ENCODE assay signal across 20 mouse cellular contexts in the genomic region with DNA sequence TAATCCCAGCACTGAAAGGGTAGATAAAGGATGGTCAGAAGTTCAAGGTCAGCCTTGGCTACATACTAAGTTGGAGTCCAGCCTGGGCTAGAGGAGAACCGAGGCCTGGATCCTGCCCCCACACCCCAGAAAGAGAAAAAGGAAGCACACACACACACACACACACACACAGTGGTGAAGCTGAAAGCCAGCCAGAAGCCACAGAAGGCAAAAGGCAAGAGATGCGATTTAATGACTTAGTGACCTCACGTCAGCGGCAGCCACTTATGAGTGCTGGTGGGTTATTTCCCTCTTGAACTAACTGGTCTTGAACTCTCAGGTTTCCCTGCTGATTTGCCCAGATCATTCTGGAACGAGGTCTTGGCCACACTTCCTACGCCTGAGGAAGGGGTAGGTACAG. TPM values are rescaled to one million over a fixed set of nuclear protein-coding genes. Genes with fewer than 3 reads are reported as not detected.
DNase-seq lines count a peak whose midpoint lies in the region; ATAC-seq and TF ChIP-seq lines count a peak whose summit lies in the region.
"Had no signal": no experiment of that assay in that cellular context is flagged by ENCODE, and none has a peak within 500 bp of the region (broad histone marks: within the 10 kb centered on the region; RNA-seq: fewer than 3 reads in every experiment).

No protein-coding gene starts in this region.

- no peaks in the 10 kb centered on the region for H3K4me1 ChIP-seq in lung, embryonic 14.5 days (ENCODE audit: insufficient read depth)

- H3K4me3 ChIP-seq in lung, embryonic 14.5 days (ENCODE audit: low read depth, low read length) = no peak overlapping the region
- H3K4me3 ChIP-seq: embryonic facial prominence, embryonic 12.5 days; forebrain, embryonic 13.5 days; heart, embryonic 10.5 days; hindbrain, embryonic 13.5 days had no signal

- no peak overlapping the region for H3K27ac ChIP-seq in lung, embryonic 14.5 days (ENCODE audit: low read depth)
- H3K27ac ChIP-seq: embryonic facial prominence, embryonic 12.5 days; forebrain, embryonic 13.5 days; heart, embryonic 10.5 days; hindbrain, embryonic 13.5 days; hindbrain, postnatal 0 days had no signal

- H3K27me3 ChIP-seq in lung, embryonic 14.5 days (ENCODE audit: insufficient read depth, low read length) = no peaks in the 10 kb centered on the region
- H3K27me3 ChIP-seq: hindbrain, embryonic 13.5 days had no signal

- no peak for TF ChIP-seq CTCF in lung, embryonic 14.5 days (IDR thresholded peaks at IDR 0.05; ENCODE audit: low read depth)

- ATAC-seq in lung, embryonic 14.5 days (ENCODE audit: insufficient read depth) = no peak
- ATAC-seq in common myeloid progenitor, adult 5-6 weeks (replicated peaks; ENCODE audit: low read depth, poor library complexity, severe bottlenecking) = peak; percentile 57
- peak; percentile 40; the same call in 1 of the 2 replicates for ATAC-seq in megakaryocyte progenitor cell, adult 5-6 weeks (replicated peaks; ENCODE audit: poor library complexity)
- ATAC-seq: forebrain, embryonic 13.5 days; forebrain, postnatal 0 days; hindbrain, postnatal 0 days had no signal

- no peak overlapping the region for H3K4me2 ChIP-seq in lung, embryonic 14.5 days
- H3K4me2 ChIP-seq: embryonic facial prominence, embryonic 12.5 days; forebrain, embryonic 13.5 days; hindbrain, embryonic 13.5 days had no signal

- peak; percentile 16 for DNase-seq in lung, embryonic 14.5 days
- no peak for DNase-seq in lung, postnatal 10 days
- DNase-seq in 416B (ENCODE audit: low read depth) = peak; percentile 77
- DNase-seq in urinary bladder, postnatal 4 days (ENCODE audit: low spot score in 2 of 2) = no peak
- no peak for DNase-seq in layer of hippocampus, postnatal 14 days (ENCODE audit: low spot score in 2 of 2)
- DNase-seq: adrenal gland, adult 8-10 months; adrenal gland, postnatal 36 days; cerebellum, adult 2 months; cerebellum, postnatal 10 days; forebrain, postnatal 0 days; gastrocnemius, postnatal 14 days; heart, postnatal 10 days; heart, postnatal 4 days had no signal

- H3K36me3 ChIP-seq in lung, embryonic 14.5 days (ENCODE audit: insufficient read depth) = no peaks in the 10 kb centered on the region
- H3K36me3 ChIP-seq: embryonic facial prominence, embryonic 12.5 days; heart, embryonic 10.5 days; hindbrain, embryonic 13.5 days had no signal

- H3K9ac ChIP-seq in lung, embryonic 14.5 days = no peak overlapping the region
- H3K9ac ChIP-seq: embryonic facial prominence, embryonic 12.5 days; forebrain, embryonic 13.5 days; forebrain, postnatal 0 days; hindbrain, embryonic 13.5 days had no signal

- H3K9me3 ChIP-seq in lung, embryonic 14.5 days (ENCODE audit: low read depth, low read length) = no peaks in the 10 kb centered on the region
- H3K9me3 ChIP-seq: embryonic facial prominence, embryonic 12.5 days; forebrain, embryonic 13.5 days; heart, embryonic 10.5 days; hindbrain, embryonic 13.5 days had no signal

- WGBS in lung, embryonic 14.5 days = 60% methylated on average over 6 of the region's 6 CpGs

RNA-seq across cellular contexts. Expression of a gene that starts 56.5 kb away (rescaled TPM):
- polyA plus RNA-seq in lung, embryonic 14.5 days (2014; fragmentation: Nextera tagmentation; extraction: Ambion mirVana) = 1,598 and 1,617 TPM in 2 replicates
- total RNA-seq in common myeloid progenitor, adult 5-6 weeks (2017) = 4,884 and 5,218 TPM in 2 replicates
- 3,301 and 3,503 TPM in 2 replicates for total RNA-seq in megakaryocyte progenitor cell, adult 5-6 weeks (2015)
- 5,104 and 5,789 TPM in 2 replicates for total RNA-seq in megakaryocyte progenitor cell, adult 5-6 weeks (2017)
- total RNA-seq in layer of hippocampus, postnatal 14 days (2021) = 1,000 to 10,000 TPM; 1,323 to 1,423 TPM

Comparison
In these comparisons a context has a peak if more than half of its experiments do, and no peak if none do; other contexts are left out.
1. DNase-seq: peak in lung, embryonic 14.5 days (single experiment) and 416B (single experiment); none in lung, postnatal 10 days (single experiment), urinary bladder, postnatal 4 days (0 of 2) and layer of hippocampus, postnatal 14 days (0 of 2).